Mouse (Mus musculus) urinary bladder, postnatal 4 days (tissue): ENCODE results near the gene Usp12.

ENCODE experiments used
- DNase-seq, 2 experiments: peaks; one replicate each; pipeline ENCODE4 v3.0.0; 2021 to 2022; ENCODE audit warnings: low spot score in 2 of 2

The Usp12 gene

DNA sequence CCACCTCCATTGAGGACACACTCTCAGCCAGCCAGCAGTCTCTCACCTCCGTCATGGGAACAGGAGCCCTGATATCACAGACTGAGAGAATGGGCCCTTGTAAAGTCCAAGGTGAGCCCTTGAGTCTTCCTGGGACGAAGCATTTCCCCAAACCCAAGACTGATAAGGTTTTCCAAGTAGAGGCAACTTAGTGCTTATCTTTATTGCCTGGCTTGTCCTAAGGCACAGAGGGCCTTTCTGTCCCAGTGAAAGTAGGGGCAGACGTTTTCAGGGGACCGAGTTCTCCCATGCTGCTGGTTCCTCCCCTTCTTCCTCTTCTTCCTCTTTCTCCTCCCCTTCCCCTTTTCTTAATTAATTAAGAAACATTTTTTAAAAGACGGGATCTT, 101.8 kb downstream of the Usp12 start:
- DNase-seq: no peak

DNA sequence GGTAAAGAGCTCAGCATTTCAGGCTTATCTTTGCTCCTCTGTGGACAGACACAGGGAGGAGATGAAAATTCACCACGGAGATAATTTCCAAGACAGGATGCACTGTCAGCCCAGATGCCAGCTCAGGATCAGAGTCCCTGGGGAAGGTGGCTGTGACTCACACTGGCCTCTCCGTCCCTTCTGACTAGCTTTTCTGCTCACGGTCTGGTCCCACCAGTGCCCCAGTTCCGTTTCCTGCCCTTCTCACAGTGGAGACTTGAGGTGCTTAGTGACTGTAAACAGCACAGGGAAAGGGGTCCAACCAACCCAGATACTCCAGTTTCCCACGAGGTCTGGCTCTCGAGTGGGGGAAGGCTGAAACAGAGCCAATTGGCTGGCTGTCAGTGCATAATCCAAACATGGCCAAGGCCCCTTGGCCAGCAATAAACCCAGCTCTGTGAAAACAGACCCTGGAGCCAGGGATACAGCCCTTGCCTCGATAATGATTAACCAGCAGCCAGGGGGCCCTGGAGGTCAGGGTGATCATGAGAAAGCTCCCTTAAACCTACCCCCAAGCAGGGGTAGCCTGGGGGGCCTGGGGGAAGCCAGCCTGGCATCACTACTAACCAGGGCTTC, 102.3 kb downstream of the Usp12 start:
- no peak for DNase-seq

DNA sequence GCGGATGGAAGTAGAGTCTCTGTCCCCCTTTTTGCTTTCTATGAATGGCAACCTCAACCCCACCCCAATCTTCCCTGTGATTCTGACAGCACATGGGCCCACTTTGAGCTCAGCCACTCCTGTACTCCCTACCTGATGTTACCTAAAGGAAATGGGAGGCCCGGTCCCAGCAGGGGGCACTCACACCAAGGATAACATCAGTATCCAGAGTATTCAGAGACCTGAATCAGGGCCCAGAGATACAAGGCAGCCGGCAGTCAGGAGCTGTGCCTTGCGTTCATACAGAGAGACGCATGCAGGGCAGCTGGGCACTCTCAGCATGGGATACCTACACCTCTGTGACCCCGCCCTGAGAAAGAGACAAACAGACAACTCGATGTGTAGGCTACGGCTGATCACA, 103.1 kb downstream of the Usp12 start:
- no peak for DNase-seq

DNA sequence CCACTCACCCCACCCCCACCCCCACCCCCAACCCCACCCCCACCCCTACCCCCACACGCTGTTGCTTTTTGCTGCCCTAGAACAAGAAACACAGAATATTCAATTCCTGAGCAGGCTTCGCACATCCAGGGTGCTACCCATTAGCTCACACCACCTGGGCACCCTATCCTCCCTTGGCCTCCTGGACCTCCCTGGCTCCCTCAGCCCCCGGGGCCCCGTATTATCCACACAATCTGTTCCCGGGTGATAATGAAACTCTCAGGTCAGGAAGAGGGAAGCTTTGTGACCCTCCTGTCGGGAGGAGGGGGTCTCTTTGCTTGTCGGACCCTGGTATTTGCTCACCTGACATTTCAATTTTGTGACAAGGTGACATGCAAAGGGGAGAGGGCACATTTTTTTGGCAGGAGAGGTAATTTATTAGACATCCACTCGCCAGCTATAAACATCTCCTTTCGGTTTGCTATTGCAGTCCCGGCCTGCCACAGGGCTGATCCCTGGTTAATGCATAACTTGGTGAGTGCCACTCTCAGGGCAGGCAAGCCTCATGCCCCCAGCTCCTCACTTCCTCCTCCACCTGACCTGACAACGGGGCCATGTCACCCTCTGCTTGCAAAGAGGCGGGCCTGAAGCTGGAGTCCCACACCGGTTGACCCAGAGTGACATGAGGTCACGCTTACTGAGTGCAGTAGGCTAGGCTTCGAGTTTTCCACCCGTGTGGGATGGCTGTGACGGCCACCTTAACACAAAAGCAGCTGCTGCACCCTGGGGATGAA, 107.1 kb downstream of the Usp12 start:
- DNase-seq: no peak

DNA sequence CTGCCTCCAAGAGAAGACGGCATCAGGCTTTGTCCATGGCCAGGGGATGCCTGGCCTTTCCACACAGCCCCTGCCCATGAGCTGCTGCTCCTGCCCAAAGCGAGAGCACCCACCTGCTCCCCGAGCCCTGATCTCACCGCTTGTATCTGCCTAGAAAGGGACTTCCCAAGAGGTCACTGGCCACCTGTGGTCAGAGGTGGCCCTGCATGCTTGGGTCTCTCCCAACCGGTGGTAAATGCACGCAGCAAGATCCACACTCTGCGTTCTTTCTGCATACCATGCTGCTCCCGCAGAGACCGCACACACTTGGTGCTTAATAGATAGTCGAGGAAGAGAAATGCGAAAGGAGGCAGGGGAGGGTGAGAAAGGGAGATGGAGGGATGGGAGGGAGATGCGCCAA, 107.9 kb downstream of the Usp12 start:
- DNase-seq: no peak
